Mouse (Mus musculus): Measurements from ENCODE around the gene Purb. TPM values are rescaled to one million over a fixed set of nuclear protein-coding genes. Genes with fewer than 3 reads are reported as not detected.

The Purb gene
- polyA plus RNA-seq (2014; fragmentation: Nextera tagmentation; extraction: Ambion mirVana), result 12.7 and 17.9 TPM in 2 replicates

DNA sequence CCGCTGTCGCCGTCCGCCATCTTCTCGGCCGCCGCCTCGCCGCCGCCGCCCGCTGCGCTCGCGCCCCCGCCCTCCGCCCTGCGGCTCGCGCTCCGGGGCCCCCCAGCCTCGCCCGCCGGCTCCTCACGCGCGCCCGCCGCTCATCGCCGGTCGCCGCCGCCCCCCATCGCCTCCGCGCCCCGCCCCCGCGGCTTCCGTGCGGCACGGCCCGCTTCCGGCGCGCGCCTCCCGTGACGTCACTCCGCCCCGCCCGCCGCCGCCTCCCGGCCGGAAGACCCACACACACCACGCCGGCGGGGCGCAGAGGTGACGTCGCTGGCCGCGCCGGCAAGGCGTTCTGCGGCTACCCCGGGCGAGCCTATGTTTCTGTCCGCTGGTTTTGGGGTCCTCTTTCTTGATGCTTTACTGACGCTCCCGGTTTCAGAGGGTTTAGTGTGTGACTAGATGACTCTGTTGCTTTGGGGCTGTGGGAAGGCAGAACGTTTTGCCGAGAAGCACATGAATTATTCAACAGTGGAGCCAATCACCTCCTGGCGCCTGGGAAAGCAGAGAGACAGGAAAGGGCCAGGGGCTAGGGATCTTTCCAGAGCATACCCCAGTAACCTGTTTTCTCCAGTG lies at the start of gene Purb:
Gene Purb, minus strand, starts transcription at position 51 of the 618 bp plus-strand sequence.
- H3K9me3 ChIP-seq (ENCODE audit: control insufficient read depth, low read length), result no peaks in the 10 kb centered on the region
- no peaks in the 10 kb centered on the region for H3K36me3 ChIP-seq (ENCODE audit: control insufficient read depth, insufficient read depth, low read length)
- WGBS, result under 1% methylated on average over 31 of the region's 76 CpGs
- peaks cover 7% of the 10 kb centered on the region for H3K4me1 ChIP-seq (replicated peaks; ENCODE audit: control insufficient read depth, insufficient read depth, low read length)
- ATAC-seq (ENCODE audit: low FRiP score) (peak; percentile 93), DNase-seq (ENCODE audit: low spot score) (peak; percentile 95)
- H3K4me2 ChIP-seq (replicated peaks; ENCODE audit: low read depth, low read length), result peak within 1 kb of the TSS; percentile 92
- H3K4me3 ChIP-seq (ENCODE audit: low read depth, low read length), result peak within 1 kb of the TSS; percentile 98
- H3K27ac ChIP-seq (ENCODE audit: low read depth, low read length), result peak within 1 kb of the TSS; percentile 97
- peak within 1 kb of the TSS; percentile 90 for H3K9ac ChIP-seq (ENCODE audit: low read depth, low read length)
- no peaks in the 10 kb centered on the region for H3K27me3 ChIP-seq (ENCODE audit: control insufficient read depth, insufficient read depth, low read length)

DNA sequence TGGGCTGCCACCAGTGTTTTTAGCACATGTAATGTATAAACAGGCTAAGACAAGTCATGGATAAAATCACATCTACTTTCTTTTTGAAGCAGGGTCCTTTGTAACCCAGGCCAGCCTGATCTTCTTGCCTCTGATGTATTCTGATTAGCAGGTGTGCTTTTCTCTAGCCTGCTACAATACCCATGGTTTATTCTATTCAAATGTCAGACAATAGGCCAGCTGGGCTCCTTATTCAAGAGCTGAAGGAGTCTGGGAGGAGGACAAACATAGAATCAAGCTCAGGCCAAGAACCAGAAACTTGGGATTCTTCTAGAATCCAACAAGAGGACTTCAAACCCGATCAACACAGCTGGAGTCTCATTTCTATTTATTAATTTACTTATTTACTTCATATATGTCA lies 49.5 kb upstream of the Purb start:
- no peak overlapping the region for H3K4me2 ChIP-seq (replicated peaks; ENCODE audit: low read depth, low read length)
- no peak for ATAC-seq (ENCODE audit: low FRiP score)
- H3K9me3 ChIP-seq (ENCODE audit: control insufficient read depth, low read length), result no peaks in the 10 kb centered on the region
- 79% methylated on average over 1 of the region's 1 CpGs for WGBS
- DNase-seq (ENCODE audit: low spot score), result no peak
- peaks cover 3% of the 10 kb centered on the region; the same call in 1 of the 2 replicates for H3K4me1 ChIP-seq (replicated peaks; ENCODE audit: control insufficient read depth, insufficient read depth, low read length)
- no peak overlapping the region for H3K27ac ChIP-seq (ENCODE audit: low read depth, low read length)
- H3K27me3 ChIP-seq (ENCODE audit: control insufficient read depth, insufficient read depth, low read length), result no peaks in the 10 kb centered on the region
- H3K4me3 ChIP-seq (ENCODE audit: low read depth, low read length), result no peak overlapping the region
- H3K36me3 ChIP-seq (ENCODE audit: control insufficient read depth, insufficient read depth, low read length), result no peaks in the 10 kb centered on the region
- no peak overlapping the region for H3K9ac ChIP-seq (ENCODE audit: low read depth, low read length)

DNA sequence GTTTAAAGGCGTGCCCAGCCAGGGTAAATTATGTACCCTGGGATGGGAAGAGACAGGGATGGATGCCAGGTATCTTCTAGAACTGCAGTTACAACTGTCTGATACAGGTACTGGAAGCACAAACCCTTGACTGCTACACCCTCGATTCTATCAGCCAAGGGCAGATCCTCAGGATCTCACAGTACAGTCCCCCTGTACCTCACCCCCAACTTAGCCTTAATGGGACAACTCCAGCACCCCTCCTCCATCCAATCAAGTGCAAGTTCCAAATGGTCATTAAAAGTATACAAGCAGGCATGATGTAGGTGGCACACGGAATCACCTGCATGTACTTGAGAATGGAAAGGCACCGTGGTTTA lies 49.1 kb upstream of the Purb start:
- H3K4me1 ChIP-seq (replicated peaks; ENCODE audit: control insufficient read depth, insufficient read depth, low read length), result peaks cover 3% of the 10 kb centered on the region; the same call in 1 of the 2 replicates
- no peak overlapping the region for H3K4me2 ChIP-seq (replicated peaks; ENCODE audit: low read depth, low read length)
- 91% methylated on average over 4 of the region's 4 CpGs for WGBS
- H3K4me3 ChIP-seq (ENCODE audit: low read depth, low read length), result no peak overlapping the region
- DNase-seq (ENCODE audit: low spot score) (no peak), ATAC-seq (ENCODE audit: low FRiP score) (no peak)
- H3K9ac ChIP-seq (ENCODE audit: low read depth, low read length), result no peak overlapping the region
- no peaks in the 10 kb centered on the region for H3K27me3 ChIP-seq (ENCODE audit: control insufficient read depth, insufficient read depth, low read length)
- H3K9me3 ChIP-seq (ENCODE audit: control insufficient read depth, low read length), result no peaks in the 10 kb centered on the region
- H3K36me3 ChIP-seq (ENCODE audit: control insufficient read depth, insufficient read depth, low read length), result no peaks in the 10 kb centered on the region
- H3K27ac ChIP-seq (ENCODE audit: low read depth, low read length), result no peak overlapping the region

DNA sequence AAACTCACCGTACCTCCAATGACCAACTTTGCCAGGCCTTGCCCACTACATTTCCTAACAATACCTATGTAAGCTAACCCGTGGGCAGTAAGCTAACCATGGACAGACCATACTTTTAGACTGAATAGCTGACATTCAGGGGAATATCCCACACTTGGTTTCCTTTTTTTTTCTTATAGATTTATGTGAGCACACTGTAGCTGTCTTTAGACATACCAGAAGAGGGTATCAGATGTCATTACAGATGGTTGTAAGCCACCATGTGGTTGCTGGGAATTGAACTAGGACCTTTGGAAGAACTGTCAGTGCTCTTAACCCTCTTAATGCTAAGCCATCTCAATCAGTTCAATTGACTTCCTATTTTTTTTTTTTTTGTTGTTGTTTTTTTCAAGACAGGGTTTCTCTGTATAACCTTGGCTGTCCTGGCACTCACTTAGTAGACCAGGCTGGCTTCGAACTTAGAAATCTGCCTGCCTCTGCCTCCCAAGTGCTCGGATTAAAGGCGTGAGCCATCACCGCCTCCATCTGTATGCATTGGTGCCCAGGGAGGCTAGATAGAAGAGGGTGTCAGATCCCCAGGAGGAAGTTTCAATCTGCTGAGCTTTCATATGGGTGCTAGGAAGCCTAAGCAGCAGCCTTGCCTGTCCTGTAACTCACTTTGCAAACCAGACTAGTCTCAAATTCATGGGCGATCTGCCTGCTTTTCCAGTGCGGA lies 48.6 kb upstream of the Purb start:
- Histone ChIP-seq H3K4me2 (replicated peaks; ENCODE audit: low read depth, low read length) (no peak overlapping the region), H3K36me3 (ENCODE audit: control insufficient read depth, insufficient read depth, low read length) (no peaks in the 10 kb centered on the region), H3K4me1 (replicated peaks; ENCODE audit: control insufficient read depth, insufficient read depth, low read length) (peaks cover 3% of the 10 kb centered on the region; the same call in 1 of the 2 replicates), H3K9ac (ENCODE audit: low read depth, low read length) (no peak overlapping the region), H3K9me3 (ENCODE audit: control insufficient read depth, low read length) (no peaks in the 10 kb centered on the region), H3K27ac (ENCODE audit: low read depth, low read length) (no peak overlapping the region), H3K4me3 (ENCODE audit: low read depth, low read length) (no peak overlapping the region), H3K27me3 (ENCODE audit: control insufficient read depth, insufficient read depth, low read length) (no peaks in the 10 kb centered on the region)
- DNase-seq (ENCODE audit: low spot score) (no peak), ATAC-seq (ENCODE audit: low FRiP score) (no peak)
- 89% methylated on average over 8 of the region's 8 CpGs for WGBS

DNA sequence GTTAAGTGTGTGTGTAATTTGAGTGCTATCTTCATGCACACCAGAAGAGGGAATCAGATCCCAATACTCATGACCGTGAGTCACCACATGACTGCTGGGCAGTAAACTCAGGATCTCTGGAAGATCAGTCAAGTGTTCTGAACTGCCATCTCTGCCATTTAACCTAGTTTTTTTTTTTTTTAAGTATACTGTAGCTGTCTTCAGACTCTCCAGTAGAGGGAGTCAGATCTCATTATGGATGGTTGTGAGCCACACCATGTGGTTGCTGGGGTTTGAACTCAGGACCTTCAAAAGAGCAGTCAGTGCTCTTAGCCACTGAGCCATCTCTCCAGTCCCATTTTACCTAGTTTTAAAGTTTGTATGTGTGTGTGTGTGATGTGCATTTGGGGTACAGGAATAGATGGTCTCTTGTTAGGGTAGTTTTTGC lies 48.0 kb upstream of the Purb start:
- no peaks in the 10 kb centered on the region for H3K36me3 ChIP-seq (ENCODE audit: control insufficient read depth, insufficient read depth, low read length)
- no peak overlapping the region for H3K4me2 ChIP-seq (replicated peaks; ENCODE audit: low read depth, low read length)
- ATAC-seq (ENCODE audit: low FRiP score) (no peak), DNase-seq (ENCODE audit: low spot score) (no peak)
- no peak overlapping the region for H3K9ac ChIP-seq (ENCODE audit: low read depth, low read length)
- H3K27me3 ChIP-seq (ENCODE audit: control insufficient read depth, insufficient read depth, low read length), result no peaks in the 10 kb centered on the region
- peaks cover 3% of the 10 kb centered on the region; the same call in 1 of the 2 replicates for H3K4me1 ChIP-seq (replicated peaks; ENCODE audit: control insufficient read depth, insufficient read depth, low read length)
- H3K9me3 ChIP-seq (ENCODE audit: control insufficient read depth, low read length), result no peaks in the 10 kb centered on the region
- WGBS, result 55% methylated on average over 1 of the region's 1 CpGs
- H3K4me3 ChIP-seq (ENCODE audit: low read depth, low read length), result no peak overlapping the region
- no peak overlapping the region for H3K27ac ChIP-seq (ENCODE audit: low read depth, low read length)

DNA sequence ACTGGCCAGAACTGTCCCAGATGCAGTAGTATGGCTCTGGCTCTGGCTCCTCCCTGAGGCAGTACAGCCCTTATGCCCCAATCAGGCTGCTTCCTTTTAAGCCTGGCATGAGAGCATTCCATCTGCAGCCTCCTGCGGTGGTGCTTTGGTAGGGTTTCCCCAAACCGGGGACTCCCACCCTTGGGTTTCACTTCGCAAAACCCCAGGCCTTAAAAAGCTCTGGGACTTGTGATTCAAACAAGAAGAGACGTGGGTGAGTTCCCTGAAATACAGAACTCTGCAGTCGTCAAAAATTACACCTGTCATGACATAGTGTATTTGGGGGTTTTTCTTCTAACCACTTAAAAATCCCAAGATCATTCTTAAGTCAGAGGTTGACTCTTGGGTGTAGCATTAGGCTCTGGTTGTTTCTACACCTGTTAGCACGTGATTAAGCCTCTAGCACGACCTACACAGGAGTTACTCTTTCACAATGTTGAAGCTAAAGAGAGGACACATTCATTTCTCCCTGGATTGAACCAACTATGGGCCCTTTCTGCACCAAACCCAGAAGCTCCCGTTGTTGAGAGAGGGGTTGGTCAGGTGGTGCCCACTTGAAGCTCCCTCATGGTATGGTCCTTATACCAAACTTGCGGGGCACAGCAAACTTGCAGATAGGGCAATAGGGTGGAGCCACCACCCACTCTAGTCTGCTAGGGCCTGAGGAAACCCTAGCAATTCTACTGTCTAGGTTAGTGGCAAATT lies 47.2 kb upstream of the Purb start:
- peaks cover 3% of the 10 kb centered on the region; the same call in 1 of the 2 replicates for H3K4me1 ChIP-seq (replicated peaks; ENCODE audit: control insufficient read depth, insufficient read depth, low read length)
- no peak overlapping the region for H3K9ac ChIP-seq (ENCODE audit: low read depth, low read length)
- H3K27ac ChIP-seq (ENCODE audit: low read depth, low read length), result no peak overlapping the region
- ATAC-seq (ENCODE audit: low FRiP score) (no peak), DNase-seq (ENCODE audit: low spot score) (no peak)
- WGBS, result 71% methylated on average over 9 of the region's 9 CpGs
- no peaks in the 10 kb centered on the region for H3K27me3 ChIP-seq (ENCODE audit: control insufficient read depth, insufficient read depth, low read length)
- no peak overlapping the region for H3K4me2 ChIP-seq (replicated peaks; ENCODE audit: low read depth, low read length)
- H3K36me3 ChIP-seq (ENCODE audit: control insufficient read depth, insufficient read depth, low read length), result no peaks in the 10 kb centered on the region
- H3K4me3 ChIP-seq (ENCODE audit: low read depth, low read length), result no peak overlapping the region
- no peaks in the 10 kb centered on the region for H3K9me3 ChIP-seq (ENCODE audit: control insufficient read depth, low read length)

DNA sequence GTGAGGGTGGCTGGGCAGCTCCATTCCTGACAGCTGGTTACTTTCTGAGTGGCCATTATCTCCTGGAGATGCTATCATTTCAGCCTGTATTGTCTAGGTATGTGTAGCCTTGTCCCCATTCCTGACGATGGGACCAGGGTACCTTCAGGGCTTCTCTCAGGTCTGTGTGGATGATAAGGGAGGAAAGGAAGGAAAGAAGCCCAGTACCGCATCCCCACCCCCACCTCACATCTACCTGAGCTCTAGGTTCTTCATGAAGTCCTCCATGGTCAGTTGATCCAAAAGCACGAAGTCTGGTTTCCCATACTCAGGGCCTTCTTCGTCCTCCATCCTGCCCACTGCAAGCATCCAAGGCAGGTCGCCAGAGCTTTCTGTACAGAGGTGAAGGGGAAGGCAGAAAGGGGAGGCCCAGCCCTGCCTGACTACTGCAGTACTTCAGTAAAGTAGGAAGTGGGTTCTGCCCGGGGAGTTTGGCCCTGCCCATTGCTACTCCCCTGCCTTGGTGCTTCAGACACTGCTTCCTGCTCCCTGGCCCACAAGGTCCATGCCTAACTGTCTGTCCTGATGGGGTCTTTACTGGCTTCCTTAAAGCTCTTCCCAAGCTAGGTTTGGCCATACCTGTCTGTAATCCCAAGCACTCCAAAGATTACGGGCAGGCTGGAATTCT lies 44.9 kb upstream of the Purb start, which contains the start of gene Myo1g:
Gene Myo1g, minus strand, starts transcription at position 459 of the 667 bp plus-strand sequence.
- H3K9me3 ChIP-seq (ENCODE audit: control insufficient read depth, low read length), result no peaks in the 10 kb centered on the region
- H3K27me3 ChIP-seq (ENCODE audit: control insufficient read depth, insufficient read depth, low read length), result no peaks in the 10 kb centered on the region
- WGBS, result 84% methylated on average over 7 of the region's 7 CpGs
- H3K27ac ChIP-seq (ENCODE audit: low read depth, low read length), result no peak within 1 kb of the TSS
- no peak within 1 kb of the TSS for H3K4me3 ChIP-seq (ENCODE audit: low read depth, low read length)
- no peak within 1 kb of the TSS for H3K9ac ChIP-seq (ENCODE audit: low read depth, low read length)
- no peaks in the 10 kb centered on the region for H3K4me1 ChIP-seq (replicated peaks; ENCODE audit: control insufficient read depth, insufficient read depth, low read length)
- DNase-seq (ENCODE audit: low spot score) (no peak), ATAC-seq (ENCODE audit: low FRiP score) (no peak)
- H3K4me2 ChIP-seq (replicated peaks; ENCODE audit: low read depth, low read length), result no peak within 1 kb of the TSS
- H3K36me3 ChIP-seq (ENCODE audit: control insufficient read depth, insufficient read depth, low read length), result no peaks in the 10 kb centered on the region

DNA sequence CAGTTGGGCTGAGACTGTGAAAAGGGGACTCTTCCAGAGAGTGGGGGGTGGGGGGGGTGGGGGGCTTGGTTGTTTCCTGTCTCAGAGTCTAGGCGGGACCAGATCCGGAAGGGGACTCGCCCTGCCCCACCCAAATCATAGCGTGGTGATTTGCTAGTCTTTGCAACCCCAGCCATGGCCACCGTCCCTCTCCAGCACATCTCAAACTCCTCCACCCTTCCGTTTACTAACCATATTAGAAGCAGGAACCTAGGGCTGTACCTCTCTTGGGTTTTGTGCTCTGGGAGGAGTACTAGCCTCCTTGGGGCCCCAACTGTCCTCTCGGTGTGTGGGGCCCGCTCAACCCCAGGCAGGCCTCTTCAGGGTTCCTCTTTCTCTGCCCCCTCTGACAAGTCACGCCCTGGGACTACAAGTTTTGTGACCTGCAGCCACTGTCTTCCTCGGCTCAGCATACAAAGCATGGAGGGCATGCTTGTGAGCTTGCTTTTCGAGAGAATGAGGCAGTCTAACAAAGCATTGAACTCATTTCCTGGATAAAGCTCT lies 43.8 kb upstream of the Purb start:
- Histone ChIP-seq H3K4me1 (replicated peaks; ENCODE audit: control insufficient read depth, insufficient read depth, low read length) (no peaks in the 10 kb centered on the region), H3K9me3 (ENCODE audit: control insufficient read depth, low read length) (no peaks in the 10 kb centered on the region), H3K27me3 (ENCODE audit: control insufficient read depth, insufficient read depth, low read length) (no peaks in the 10 kb centered on the region), H3K27ac (ENCODE audit: low read depth, low read length) (no peak overlapping the region), H3K36me3 (ENCODE audit: control insufficient read depth, insufficient read depth, low read length) (no peaks in the 10 kb centered on the region), H3K4me3 (ENCODE audit: low read depth, low read length) (no peak overlapping the region), H3K9ac (ENCODE audit: low read depth, low read length) (no peak overlapping the region), H3K4me2 (replicated peaks; ENCODE audit: low read depth, low read length) (no peak overlapping the region)
- WGBS, result 77% methylated on average over 11 of the region's 11 CpGs
- DNase-seq (ENCODE audit: low spot score) (no peak), ATAC-seq (ENCODE audit: low FRiP score) (no peak)
